Mouse (Mus musculus) G1E (cell line): ENCODE data around the gene Slc22a15.

ENCODE experiments used
- CTCF ChIP-seq: IDR thresholded peaks from 2 replicates; pipeline ENCODE4 v1.5.1; 2012; ENCODE audit warnings: low read depth, low read length, inconsistent platforms, mixed read lengths
- GATA1 ChIP-seq: IDR thresholded peaks from 2 replicates; pipeline ENCODE4 v1.6.1; 2012; ENCODE audit warnings: borderline replicate concordance, low read length, inconsistent platforms, mixed read lengths
- TAL1 ChIP-seq: conservative IDR thresholded peaks from 2 replicates; pipeline ENCODE4 v1.6.1; 2012; ENCODE audit warnings: low read depth, low read length, inconsistent platforms, mixed read lengths

- TF ChIP-seq CTCF (no peak), TAL1 (no peak), GATA1 (no peak)
Measured at GRCm38 (mm10) chr3:101885591-101885990, 38.7 kb downstream of the Slc22a15 start.
